Mouse (Mus musculus) myocyte (in vitro differentiated cells): Measurements from ENCODE around the gene Dkk3.

Source experiments
- CEBPB ChIP-seq: IDR thresholded peaks from 2 replicates; pipeline ENCODE4 v1.6.1; 2011; ENCODE audit warnings: mild to moderate bottlenecking, moderate library complexity; ENCODE audit not compliant: poor library complexity, insufficient read depth, severe bottlenecking
- USF1 ChIP-seq: IDR thresholded peaks from one replicate; pipeline ENCODE4 v1.6.1; 2011; ENCODE audit warnings: low read depth, mild to moderate bottlenecking, control low read depth, moderate library complexity

DNA sequence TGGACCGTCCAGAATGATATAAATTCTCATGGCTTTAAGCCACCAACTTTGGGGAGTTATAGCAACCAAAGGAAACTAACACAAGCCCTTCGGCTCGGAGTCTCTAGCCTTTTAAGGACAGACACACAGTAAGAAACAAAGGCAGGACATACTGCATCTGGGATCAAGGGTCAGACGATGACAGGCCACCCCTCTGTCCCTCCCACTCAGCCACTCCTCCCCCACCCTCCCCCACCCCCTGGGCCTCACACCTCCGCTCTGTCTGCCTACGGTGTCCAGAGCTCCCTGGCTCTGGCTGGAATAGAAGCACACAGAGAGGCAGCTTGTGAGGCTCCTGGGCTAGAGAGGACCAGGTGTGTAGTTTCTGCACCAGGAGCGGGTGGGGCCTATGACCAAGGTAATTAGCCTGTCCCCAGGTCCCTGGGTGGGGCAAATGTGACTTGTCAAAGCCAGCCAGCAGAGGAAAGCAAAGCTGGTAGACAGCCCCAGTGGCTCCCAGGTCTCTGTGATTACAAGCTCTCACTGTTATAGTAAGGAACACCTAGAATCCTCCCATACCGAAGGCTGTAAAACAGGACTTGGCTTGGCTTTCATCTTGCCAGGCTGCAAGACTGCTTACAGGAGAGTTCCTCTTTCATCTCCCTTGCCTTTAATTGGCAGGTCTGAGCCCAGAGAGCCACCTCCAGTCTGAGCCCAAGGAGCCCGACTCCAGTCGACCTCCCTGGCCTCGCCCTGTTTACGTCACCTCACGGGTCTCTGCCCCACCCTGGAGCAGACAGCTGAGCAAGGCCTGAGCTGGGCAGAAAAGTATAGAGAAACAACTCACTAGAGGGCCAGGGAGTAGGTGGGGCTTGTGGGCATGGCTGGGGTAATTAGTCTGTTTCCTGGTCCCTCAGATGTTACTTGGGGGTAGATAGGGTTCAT lies 28.9 kb upstream of the Dkk3 start:
- no peak for TF ChIP-seq CEBPB
- no peak for TF ChIP-seq USF1
